Mouse (Mus musculus) kidney, embryonic 16.5 days (tissue): ENCODE measurements around the gene Dnah7a. TPM values are rescaled to one million over a fixed set of nuclear protein-coding genes. Genes with fewer than 3 reads are reported as not detected.
"Not testable (repeated sequence)": the region's sequence is repeated elsewhere in the genome, so short reads cannot be mapped to it uniquely, and the experiment has no call there.

ENCODE experiments used
- ATAC-seq: fragments of 200-750 bp; cut with Nextera tagmentation; 2 replicates; pipeline ENCODE4 v1.8.0; 2017; ENCODE audit warnings: moderate TSS enrichment; ENCODE audit not compliant: low FRiP score, low TSS enrichment
- H3K27ac ChIP-seq: fragments of 300-500 bp; sonication (generic); 2 replicates; pipeline ENCODE4 v1.5.1; 2014; ENCODE audit warnings: low read length
- H3K27me3 ChIP-seq: fragments of 300-500 bp; sonication (generic); 2 replicates; pipeline ENCODE4 v1.6.1; 2014; ENCODE audit warnings: low read length, control low read depth, mixed read lengths; ENCODE audit not compliant: insufficient read depth
- H3K36me3 ChIP-seq: fragments of 300-500 bp; sonication (generic); 2 replicates; pipeline ENCODE4 v1.6.1; 2014; ENCODE audit warnings: low read length, control low read depth, mixed read lengths; ENCODE audit not compliant: insufficient read depth
- H3K4me1 ChIP-seq: fragments of 300-500 bp; sonication (generic); 2 replicates; pipeline ENCODE4 v1.6.1; 2014; ENCODE audit warnings: low read length, control low read depth, mixed read lengths; ENCODE audit not compliant: insufficient read depth
- H3K4me2 ChIP-seq: fragments of 300-500 bp; sonication (generic); replicated peaks from 2 replicates; pipeline ENCODE4 v1.6.1; 2014; ENCODE audit warnings: low read depth, low read length
- H3K4me3 ChIP-seq: fragments of 300-500 bp; sonication (generic); 2 replicates; pipeline ENCODE4 v1.5.1; 2014; ENCODE audit warnings: mild to moderate bottlenecking, low read length
- H3K9ac ChIP-seq: fragments of 300-500 bp; sonication (generic); replicated peaks from 2 replicates; pipeline ENCODE4 v1.6.1; 2014; ENCODE audit warnings: low read length
- H3K9me3 ChIP-seq: fragments of 300-500 bp; sonication (generic); 2 replicates; pipeline ENCODE4 v1.6.1; 2016; ENCODE audit warnings: low read length, control low read depth
- WGBS: fragments of 180-500 bp; shearing (Covaris S2); extraction: QIAGEN DNeasy Blood & Tissue Kit; methylation state at CpG from one replicate; pipeline ENCODE4 v1.1.7; 2014; 5-methylcytosine and 5-hydroxymethylcytosine counted together
- polyA plus RNA-seq: library from polyadenylated mRNA; unstranded; fragments of >200 nt; fragmentation: Nextera tagmentation; extraction: Ambion mirVana; gene quantifications from 2 replicates; pipeline ENCODE4 v1.2.1, GENCODE M21; 2015

Gene Dnah7a
- polyA plus RNA-seq, 1 experiment from 2014 or later = 0.70 TPM

GRCm38 (mm10) chr1:53432433-53432832 is 274.2 kb downstream of the Dnah7a start:
- H3K27me3 ChIP-seq, H3K36me3 ChIP-seq, ATAC-seq, H3K4me3 ChIP-seq, H3K9me3 ChIP-seq, H3K4me1 ChIP-seq, H3K9ac ChIP-seq, H3K27ac ChIP-seq, H3K4me2 ChIP-seq: not testable (repeated sequence)
- 81% methylated on average over 2 of the region's 2 CpGs for WGBS

- WGBS = 36% methylated on average over 3 of the region's 3 CpGs
- no peak for ATAC-seq
- Histone ChIP-seq H3K9me3 (no peaks in the 10 kb centered on the region), H3K4me1 (no peaks in the 10 kb centered on the region), H3K36me3 (no peaks in the 10 kb centered on the region), H3K27me3 (no peaks in the 10 kb centered on the region), H3K4me3 (no peak overlapping the region), H3K4me2 (no peak overlapping the region), H3K9ac (no peak overlapping the region), H3K27ac (no peak overlapping the region)
Measured at GRCm38 (mm10) chr1:53405803-53406325, 300.7 kb downstream of the Dnah7a start.

GRCm38 (mm10) chr1:53393936-53394760 is 312.4 kb downstream of the Dnah7a start:
- H3K36me3 ChIP-seq, ATAC-seq, H3K9me3 ChIP-seq, H3K27me3 ChIP-seq, H3K27ac ChIP-seq, H3K4me1 ChIP-seq, H3K4me3 ChIP-seq, H3K9ac ChIP-seq: not testable (repeated sequence)
- H3K4me2 ChIP-seq = peak overlapping the region; percentile 34
- 30% methylated on average over 21 of the region's 21 CpGs for WGBS

- Histone ChIP-seq H3K4me3 (no peak overlapping the region), H3K9me3 (peaks cover 7% of the 10 kb centered on the region; the same call in 1 of the 2 replicates), H3K27ac (no peak overlapping the region), H3K4me2 (no peak overlapping the region), H3K9ac (no peak overlapping the region), H3K27me3 (no peaks in the 10 kb centered on the region), H3K36me3 (no peaks in the 10 kb centered on the region), H3K4me1 (no peaks in the 10 kb centered on the region)
- no peak for ATAC-seq
- 98% methylated on average over 13 of the region's 14 CpGs for WGBS
Measured at GRCm38 (mm10) chr1:53388762-53389161, 317.8 kb downstream of the Dnah7a start.

GRCm38 (mm10) chr1:53384085-53384688 is 322.4 kb downstream of the Dnah7a start:
- no peak overlapping the region for H3K4me2 ChIP-seq
- H3K4me1 ChIP-seq = no peaks in the 10 kb centered on the region
- WGBS = 72% methylated on average over 6 of the region's 6 CpGs

GRCm38 (mm10) chr1:53377731-53378130 is 328.9 kb downstream of the Dnah7a start:
- no peak overlapping the region for H3K4me2 ChIP-seq
- H3K27ac ChIP-seq = no peak overlapping the region
- no peak for ATAC-seq
- no peak overlapping the region for H3K9ac ChIP-seq
- no peaks in the 10 kb centered on the region for H3K4me1 ChIP-seq
- 66% methylated on average over 3 of the region's 3 CpGs for WGBS
- no peaks in the 10 kb centered on the region for H3K36me3 ChIP-seq
- no peaks in the 10 kb centered on the region for H3K9me3 ChIP-seq
- H3K27me3 ChIP-seq = no peaks in the 10 kb centered on the region
- no peak overlapping the region for H3K4me3 ChIP-seq

More at GRCm38 (mm10) chr1:53384085-53384688, 322.4 kb downstream of the Dnah7a start:
- Histone ChIP-seq H3K9ac (no peak overlapping the region), H3K36me3 (no peaks in the 10 kb centered on the region), H3K4me3 (no peak overlapping the region), H3K9me3 (peaks cover 2% of the 10 kb centered on the region; the same call in 1 of the 2 replicates), H3K27me3 (no peaks in the 10 kb centered on the region), H3K27ac (no peak overlapping the region)
- no peak for ATAC-seq

GRCm38 (mm10) chr1:53375965-53376364 is 330.6 kb downstream of the Dnah7a start:
- not testable (repeated sequence) for H3K9me3 ChIP-seq, H3K9ac ChIP-seq, H3K36me3 ChIP-seq, H3K27ac ChIP-seq, H3K4me3 ChIP-seq, ATAC-seq, H3K27me3 ChIP-seq, H3K4me1 ChIP-seq, H3K4me2 ChIP-seq
- WGBS = 85% methylated on average over 2 of the region's 2 CpGs

GRCm38 (mm10) chr1:53358988-53359387 is 347.6 kb downstream of the Dnah7a start:
- no peak for ATAC-seq
- no peak overlapping the region for H3K9ac ChIP-seq
- no peaks in the 10 kb centered on the region for H3K36me3 ChIP-seq
- no peak overlapping the region for H3K4me2 ChIP-seq
- H3K4me1 ChIP-seq = no peaks in the 10 kb centered on the region
- no peaks in the 10 kb centered on the region for H3K27me3 ChIP-seq
- H3K27ac ChIP-seq = no peak overlapping the region
- H3K9me3 ChIP-seq = no peaks in the 10 kb centered on the region
- H3K4me3 ChIP-seq = no peak overlapping the region

GRCm38 (mm10) chr1:53352327-53353261 is 354.0 kb downstream of the Dnah7a start, which contains the start of the genes Asdurf, Gm28551 and Asnsd1:
TSS of gene Asdurf (minus strand) at chr1:53352619.
TSS of gene Gm28551 (minus strand) at chr1:53352667.
TSS of gene Asnsd1 (minus strand) at chr1:53352752.
- Histone ChIP-seq H3K27me3 (no peaks in the 10 kb centered on the region), H3K4me2 (peak within 1 kb of the TSS; percentile 57)
- ATAC-seq = peak; percentile 100

More at GRCm38 (mm10) chr1:53352327-53353261, 354.0 kb downstream of the Dnah7a start, which contains the start of the genes Asdurf, Gm28551 and Asnsd1:
- Histone ChIP-seq H3K4me1 (peaks cover 6% of the 10 kb centered on the region), H3K9me3 (no peaks in the 10 kb centered on the region), H3K4me3 (peak within 1 kb of the TSS; percentile 90), H3K36me3 (peaks cover 8% of the 10 kb centered on the region), H3K9ac (peak within 1 kb of the TSS; percentile 94), H3K27ac (peak within 1 kb of the TSS; percentile 83)
- under 1% methylated on average over 43 of the region's 44 CpGs for WGBS
